Mouse (Mus musculus) hindlimb bud, embryonic 11.5 days (tissue): ENCODE measurements around the gene Zfp408.

ENCODE experiments used
- DNase-seq: peaks from one replicate; pipeline ENCODE4 v3.0.0-alpha.2; 2012; ENCODE audit warnings: low read depth, low spot score; ENCODE audit errors: extremely low spot score

Gene Zfp408

DNA sequence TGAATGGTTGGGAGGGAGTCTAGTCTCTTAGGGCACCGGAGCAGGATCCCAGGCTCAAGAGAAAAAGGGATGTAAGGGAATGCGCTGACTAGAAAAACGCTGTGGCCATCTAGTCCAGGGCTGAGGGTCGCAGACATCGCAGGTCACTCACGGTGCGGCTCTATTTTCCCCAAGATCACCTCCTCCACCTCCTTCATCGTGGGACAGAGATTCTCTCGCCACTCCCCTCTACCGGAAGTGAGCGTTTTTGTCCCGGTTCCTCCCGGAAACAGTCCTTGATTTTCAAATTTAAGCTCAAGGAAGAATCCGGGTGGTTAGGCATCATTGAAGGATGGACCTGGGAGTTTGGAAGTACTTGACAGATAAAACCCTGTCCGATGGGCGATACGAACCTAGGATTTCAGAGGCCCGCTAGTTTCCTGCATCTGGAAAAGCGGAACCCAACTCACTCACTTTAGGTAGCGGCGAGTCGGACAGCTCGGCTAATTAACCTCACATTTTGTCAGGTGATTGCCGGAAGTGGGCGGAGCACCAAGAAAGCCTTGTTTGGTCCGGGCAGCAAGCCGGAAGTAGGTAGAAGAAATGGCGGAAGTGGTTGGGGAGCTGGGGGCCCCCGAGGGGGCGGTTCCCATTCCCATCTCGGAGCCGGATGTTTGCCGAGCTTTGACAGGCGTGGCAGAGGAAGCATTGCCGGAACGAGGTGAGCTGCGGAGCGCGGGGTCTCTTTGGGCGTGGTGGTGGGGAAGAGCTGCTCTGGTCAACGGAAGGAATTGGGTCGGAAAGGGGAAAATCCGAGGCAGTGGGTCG, at the start of gene Zfp408, which contains the start of gene Arhgap1:
Zfp408 (minus strand) TSS at position 239 of the 807 bp plus-strand sequence.
Arhgap1 (plus strand) TSS at position 308 of the 807 bp plus-strand sequence.
- peak; percentile 97 for DNase-seq

DNA sequence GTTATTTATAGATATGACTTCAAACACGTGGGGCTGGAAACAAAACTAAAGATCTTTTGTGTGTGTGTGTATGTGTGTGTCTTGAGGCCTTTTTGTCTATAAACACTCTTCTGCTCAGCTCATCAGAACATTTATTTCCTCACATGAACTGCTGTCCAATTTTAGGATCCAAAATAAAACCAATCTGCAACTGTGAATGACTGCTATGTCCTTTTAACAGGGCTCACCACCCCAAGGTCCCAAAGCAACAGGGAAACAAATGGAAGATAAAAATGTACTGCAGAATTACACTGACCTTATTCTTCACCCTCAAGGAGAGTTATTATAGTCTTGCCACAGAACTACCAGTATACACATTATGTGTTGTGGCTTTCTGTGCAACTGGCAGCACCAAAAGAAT, 49.6 kb upstream of the Zfp408 start:
- no peak for DNase-seq

DNA sequence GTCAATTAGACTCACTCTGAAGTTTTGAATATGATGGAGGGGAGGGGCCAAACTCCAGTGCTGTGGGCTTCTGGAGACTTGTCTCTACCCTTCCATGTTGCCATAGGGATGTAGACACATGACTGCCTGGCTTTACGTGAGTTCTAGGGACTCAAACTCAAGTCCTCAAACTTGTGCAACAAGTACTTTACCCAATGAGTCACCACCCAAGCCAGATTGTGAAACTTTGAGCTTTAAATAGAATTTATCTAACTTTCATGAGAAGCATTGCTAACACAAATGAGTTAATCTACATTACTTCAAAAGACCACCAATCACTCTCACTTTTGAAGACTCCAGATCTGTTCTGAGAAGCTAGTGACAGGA, 46.6 kb upstream of the Zfp408 start:
- DNase-seq = no peak

DNA sequence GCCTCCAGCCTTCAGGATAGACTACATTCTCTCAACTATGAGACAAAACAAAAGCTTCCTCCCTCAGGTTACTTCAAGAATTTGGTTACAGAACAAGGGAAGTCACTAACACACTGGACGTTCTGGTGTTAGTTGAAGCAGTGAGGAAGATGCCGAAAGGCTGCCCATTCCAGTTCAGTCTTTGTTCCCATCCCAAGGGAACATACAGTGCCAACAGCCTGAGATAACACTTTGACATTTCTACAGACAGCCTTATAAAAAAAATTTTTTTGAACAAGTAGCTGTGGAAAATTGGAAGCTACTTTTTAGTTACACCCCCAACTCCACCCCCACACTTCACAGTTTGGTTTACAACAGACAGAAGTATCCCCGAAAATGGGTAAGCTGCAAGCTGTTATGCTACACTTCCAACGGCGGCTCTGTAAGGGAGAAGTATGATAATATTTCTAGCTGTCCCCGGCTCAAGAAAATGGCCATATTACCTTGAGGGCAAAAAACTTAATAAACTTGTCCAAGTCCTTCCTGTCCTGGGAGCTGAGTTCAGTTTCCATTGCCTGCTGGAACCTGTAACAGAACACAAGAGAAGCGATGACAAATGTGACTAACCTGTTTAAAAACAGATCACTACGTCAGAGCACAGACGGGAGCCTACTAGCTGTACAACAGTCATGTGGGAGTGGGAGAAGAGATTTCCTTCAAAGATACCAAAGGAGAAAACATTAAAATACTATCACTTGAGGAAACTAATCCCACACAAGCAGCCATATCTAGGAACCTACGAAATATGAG, 46.0 kb upstream of the Zfp408 start:
- DNase-seq = no peak

DNA sequence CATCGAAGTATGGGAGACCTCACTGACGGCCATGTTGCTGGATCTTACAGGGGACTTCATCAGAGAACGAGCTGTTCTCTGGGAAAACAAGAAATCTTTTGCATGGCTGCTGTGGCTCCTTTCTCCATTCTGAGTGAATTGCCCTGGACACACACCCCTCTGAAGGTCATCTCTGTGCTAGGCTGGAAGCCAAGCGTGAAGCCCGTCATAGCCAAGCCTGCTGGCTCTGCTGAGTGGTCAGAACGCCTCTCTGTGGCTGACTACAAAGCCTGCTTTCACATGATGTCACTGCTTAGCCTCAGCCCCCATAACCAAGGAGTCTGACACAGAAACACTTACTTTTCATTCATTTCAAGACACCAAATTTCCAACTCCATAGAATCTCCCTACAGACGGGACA, 39.9 kb upstream of the Zfp408 start:
- no peak for DNase-seq

DNA sequence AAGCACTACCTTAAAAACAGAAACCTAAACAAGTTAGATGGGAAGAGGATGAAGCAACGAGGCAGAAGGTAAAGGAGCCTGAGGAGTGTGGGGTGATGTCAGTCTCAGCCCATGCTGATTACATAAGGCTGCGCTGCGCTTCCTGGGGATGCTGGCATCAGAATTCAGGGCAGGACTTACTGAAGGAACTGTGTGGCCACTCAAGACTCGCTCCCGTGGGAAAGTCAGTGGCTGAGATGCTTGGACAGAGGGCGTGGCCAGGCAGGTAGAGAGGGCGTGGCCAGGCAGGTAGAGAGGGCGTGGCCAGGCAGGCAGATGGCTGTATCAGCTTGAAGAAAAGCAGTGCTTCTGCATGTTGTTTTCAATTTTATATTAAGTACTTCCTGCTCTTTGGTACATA, 34.3 kb upstream of the Zfp408 start:
- DNase-seq = no peak

DNA sequence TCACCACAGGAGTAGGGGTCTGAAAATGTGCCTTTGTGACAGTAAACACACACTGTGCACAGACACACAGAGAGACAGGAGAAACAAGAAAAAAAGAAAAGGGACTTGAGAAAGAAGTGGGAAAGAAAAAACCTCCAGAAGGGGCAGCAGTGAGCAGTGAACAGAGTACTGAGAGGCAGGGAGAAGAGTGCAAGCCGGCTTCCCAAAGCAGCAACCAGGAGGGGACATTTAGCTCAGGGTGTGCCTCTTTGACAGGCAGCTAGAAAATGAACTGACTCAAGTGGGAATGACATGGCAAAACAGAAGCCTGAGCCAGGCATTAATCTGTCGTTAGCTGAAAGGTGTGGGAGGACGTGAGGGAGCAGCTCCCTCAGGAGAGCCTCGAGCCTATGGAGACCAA, 33.3 kb upstream of the Zfp408 start:
- DNase-seq = peak; percentile 14

DNA sequence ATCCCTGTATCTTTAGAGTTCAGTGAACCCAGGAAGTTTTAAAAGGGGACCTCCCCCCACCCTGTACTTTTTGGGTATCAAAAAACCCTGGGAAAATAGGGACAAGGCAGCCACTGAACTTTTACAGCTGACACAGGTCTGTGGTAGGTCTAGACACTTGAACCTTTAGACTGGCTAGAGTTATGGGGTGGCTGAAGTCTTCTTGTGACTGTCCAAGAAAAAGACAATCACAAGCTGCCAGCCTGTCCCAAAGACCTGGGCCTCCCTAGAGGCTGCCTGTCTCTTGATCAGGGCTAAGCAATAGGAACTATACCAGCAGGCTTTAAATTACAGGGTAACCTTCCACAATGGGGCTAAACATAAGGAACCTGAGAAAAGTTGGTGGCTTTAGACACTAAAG, 27.4 kb upstream of the Zfp408 start:
- DNase-seq = no peak

DNA sequence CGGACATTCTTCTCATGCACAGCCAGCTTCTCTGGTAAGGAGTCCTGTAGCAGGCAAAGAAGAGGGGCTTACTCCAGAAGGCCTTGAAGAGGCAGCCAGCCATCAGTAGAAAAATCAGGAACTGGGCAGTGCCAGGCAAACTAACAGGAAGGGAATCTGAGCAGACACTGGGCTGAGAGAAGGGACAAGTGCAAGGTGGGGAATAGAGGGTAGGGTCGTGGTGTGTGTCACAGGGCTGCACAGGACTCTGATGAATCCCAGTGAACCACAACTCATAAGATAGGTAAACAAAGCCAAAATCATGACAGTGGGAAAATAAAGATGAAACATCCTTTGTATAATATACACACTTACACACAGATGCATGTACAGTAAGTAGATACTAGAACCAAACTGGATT, 26.8 kb upstream of the Zfp408 start:
- no peak for DNase-seq

DNA sequence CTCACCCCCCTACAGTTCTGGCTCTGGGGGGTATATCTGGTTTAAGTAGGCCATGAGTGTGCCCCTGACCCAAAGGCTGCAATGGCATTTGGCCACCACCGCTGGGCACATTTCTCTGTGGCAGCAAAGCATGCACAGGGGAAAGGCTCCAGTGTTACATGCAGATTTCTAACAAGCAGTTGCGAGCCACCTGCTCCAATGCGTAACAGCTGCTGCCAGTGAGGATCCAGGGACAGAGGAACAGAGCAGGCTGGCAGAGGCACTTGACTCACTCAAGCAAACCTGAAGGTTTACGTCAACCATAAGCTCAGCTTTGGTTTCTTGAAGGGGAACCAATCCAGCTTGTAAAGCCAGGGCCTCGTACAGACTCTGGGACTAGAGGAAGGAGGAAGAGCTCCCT, 25.3 kb upstream of the Zfp408 start:
- DNase-seq = no peak

DNA sequence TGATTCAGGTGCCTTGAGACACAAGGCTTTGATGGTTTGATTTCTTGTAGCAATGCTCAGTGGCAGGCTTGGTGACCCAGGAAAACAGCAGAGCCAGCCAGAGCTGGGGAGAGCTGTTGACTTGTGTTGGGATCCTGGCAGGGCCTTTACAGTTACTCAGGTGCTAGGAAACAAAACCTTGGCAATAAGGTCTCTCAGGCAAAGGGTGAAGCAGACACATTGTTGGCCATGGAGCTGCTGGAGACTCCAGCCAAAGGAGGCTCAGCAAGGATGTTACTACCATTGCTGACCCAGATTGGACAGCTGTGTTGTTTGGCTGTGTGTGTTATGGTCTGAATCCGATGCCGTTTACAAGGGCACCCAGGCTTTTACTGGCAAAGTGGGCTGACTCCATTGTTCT, 24.0 kb upstream of the Zfp408 start:
- no peak for DNase-seq

DNA sequence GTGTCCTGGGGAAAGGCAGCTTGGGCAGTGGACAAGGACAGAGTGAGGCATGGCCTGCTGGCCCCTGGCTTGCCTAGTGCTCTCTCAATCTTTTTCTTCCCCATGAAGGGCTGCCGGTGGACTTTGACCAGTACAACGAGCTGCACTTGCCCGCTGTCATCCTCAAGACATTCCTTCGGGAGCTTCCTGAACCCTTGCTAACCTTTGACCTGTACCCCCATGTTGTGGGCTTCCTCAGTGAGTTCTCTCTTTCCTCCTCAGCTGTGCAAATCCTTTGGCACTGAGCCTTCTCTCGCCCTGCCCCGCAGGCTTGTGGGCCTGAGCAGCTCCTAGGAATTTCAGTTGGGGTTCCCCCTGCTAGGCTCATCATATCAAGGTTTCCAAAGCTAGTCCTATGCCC, 20.4 kb upstream of the Zfp408 start:
- DNase-seq = no peak

DNA sequence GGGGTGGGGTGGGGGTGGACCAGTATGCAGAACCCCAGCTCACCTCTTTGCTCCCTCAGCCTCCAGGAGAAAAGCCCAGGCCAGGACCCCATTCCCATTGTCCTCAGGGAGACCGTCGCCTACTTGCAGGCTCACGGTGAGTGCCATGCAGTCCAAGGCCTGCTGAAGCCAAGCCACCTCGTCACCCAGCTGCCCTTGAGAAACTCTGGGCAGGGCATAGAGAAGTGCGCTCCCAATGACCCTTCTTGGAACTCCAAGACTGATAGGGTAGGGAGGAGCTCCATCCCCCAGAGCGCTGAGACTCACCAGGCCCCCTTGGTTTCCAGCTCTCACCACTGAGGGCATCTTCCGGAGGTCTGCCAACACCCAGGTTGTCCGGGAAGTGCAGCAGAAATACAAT, 19.7 kb upstream of the Zfp408 start:
- DNase-seq = no peak

DNA sequence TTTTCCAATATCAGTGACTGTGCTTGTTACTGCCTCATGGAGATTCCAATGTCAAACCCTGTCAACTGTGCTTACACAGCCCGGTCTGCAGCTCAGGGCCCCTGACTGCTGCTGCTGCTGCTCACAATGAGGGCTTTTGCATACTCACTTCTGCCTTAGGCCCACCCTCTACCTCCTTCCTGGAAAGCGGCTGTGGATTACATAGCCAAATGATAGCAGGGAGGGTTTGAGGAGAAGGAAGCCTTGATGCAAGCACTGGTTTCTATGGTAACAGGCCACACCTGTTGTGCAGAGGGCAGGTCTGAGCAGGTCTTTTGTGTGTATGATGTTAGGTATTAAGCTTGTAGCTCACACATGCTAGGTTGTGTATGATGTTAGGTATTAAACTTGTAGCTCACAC, 18.2 kb upstream of the Zfp408 start:
- no peak for DNase-seq

DNA sequence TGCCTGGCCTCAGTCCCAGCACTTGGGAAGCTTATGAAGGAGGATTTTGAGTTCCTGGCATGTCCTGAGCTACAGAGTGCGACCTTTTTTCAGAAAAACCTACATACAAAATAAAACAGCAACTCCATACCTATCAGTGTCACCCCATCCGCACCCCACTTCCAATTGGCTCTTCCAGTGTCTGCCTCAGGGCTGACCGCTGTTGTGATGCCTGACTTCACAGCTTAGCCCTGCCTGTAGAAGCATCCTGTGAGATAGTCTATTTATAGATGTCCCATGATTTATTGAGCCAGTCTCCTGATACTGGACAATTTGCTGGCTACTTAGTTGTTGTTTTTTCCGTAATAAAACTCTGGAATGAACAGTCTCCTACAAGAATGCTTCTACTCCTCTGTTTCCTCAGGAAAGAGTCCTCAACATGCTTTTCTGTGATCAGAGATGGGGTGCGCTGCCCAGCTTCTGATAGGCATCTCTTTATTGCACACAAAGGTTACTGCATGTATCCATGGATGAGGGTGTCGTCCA, 16.9 kb upstream of the Zfp408 start:
- no peak for DNase-seq

DNA sequence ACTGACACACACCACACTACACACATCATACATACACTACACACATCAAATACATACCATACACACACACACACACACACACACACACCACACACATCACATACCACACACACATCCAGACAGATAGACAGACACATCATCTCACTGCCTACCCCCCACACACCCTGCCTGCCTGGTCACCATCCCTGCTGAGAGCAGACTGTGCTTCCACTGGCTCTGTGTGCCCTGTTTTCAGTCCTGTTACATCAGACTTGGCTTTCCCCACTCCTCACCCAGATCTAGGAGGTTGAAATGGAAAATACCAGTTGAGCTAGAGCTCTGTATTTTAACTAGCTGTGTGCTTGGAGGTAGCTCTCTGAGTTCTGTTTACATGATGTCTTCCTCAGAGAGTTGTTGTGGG, 15.2 kb upstream of the Zfp408 start:
- no peak for DNase-seq

DNA sequence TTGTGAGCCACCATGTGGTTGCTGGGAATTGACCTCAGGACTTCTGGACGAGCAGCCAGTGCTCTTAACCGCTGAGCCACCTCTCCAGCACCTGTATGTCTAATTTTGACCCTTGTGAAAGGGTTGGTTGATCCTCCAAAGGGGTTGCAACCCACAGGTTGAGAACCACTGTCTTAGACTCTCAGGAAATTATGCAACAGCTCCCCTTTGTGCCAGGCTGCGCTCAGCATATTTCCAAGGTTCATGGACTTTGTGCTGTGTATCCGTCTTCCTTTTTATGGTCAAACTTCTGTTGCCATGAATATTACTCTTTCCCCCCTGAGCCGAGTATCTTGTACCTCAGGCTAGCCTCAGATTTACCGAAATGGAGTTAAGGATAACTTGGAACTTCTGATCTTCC, 11.4 kb upstream of the Zfp408 start:
- no peak for DNase-seq

DNA sequence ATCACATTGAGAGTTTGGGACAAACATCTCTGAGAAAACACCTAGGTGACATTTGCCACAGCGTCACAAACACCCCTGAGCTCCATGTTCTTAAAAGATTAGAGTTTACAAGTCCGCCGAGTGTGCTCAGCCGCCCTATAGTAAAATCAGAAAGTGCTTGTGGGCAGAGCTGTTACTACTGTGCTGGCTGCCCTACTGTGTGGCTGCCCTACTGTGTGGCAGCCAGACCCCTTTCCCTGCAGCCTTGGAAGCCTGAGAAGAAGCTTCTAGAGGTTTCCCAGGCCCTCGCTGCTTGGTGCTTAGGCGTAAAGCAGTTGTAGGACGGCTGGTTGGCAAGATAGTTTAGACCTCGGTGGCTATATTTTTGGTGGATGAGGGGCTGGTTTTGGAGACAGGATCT, 10.1 kb upstream of the Zfp408 start:
- DNase-seq = no peak

DNA sequence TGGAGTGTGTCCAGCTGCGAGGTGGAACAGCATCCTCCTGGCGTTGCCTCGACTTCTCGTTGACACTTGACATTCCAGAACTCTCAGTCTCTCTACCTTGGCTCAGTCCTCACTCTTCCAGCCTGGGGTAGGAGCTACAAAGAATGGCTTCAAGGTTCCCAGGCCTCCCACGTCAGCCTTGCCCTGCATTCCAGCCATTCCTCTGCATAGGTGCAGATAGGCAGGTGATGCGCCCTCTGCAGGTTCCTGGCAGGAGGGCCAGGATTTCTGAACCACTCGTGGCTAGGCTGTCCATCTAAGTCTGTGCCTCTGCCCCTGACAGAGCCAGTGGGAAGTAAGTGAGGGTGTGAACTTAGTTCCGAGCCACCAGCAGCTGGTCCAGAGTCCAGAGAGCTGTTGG, 7.2 kb upstream of the Zfp408 start:
- DNase-seq = no peak

DNA sequence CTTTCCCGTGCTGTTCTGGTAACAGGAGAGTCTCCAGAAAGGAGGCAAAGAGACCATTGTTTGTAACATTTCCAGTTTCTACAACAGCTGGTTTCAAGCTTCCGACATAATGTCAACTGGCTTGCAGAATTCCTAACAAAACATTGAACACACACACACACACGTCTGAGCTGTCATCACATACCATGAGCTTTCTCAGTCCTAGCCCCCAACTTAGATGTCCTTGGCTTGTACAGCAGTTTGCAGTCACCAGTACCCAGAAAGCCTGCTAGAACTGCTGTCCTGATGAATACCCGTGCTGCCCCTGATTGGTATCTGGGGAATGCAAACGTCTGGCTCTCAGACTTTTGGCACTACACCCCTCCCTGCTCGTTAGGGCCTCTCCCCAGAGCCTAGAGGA, 6.2 kb upstream of the Zfp408 start:
- DNase-seq = no peak

DNA sequence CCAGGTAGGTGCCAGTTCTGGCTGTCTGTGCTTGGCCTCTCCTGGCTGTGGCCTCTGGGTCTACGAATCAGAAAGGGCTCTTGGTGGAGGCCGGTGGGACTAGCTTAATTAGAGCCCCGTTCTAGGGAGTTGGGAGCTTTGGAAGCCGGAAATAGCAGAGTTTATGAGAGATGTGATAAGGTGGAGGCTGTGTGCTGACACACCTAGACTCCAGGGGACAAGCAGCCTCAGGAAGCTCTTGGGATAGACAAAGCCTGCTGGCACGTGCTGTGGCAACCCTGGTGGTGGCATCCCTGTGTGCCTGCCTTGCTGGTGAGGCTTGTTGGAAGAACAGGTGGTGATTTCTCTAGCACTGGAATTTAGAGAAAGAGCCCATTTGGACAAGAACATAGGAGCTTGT, 5.8 kb upstream of the Zfp408 start:
- no peak for DNase-seq

DNA sequence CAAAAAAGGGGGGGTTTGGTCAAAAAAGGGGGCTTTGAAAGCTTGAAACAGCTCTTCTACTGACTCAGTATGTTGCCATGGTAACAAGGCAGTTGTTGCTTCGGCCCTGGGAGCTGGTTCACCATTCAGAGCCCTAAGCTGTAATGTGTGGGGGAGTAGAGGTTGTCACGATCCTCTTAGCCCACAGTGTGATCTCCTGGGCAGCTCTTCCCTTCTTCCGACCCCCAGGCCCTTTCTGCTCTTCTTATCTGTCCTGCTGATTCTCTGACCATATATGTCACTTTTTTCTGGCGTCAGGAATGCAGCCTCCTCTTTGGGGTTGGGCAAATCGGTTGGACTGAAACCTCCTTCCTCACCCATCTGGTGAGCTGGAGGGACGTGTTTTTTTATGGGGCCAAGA, 3.3 kb upstream of the Zfp408 start:
- no peak for DNase-seq
